Mouse (Mus musculus) embryonic facial prominence, embryonic 11.5 days (tissue): ENCODE results near the gene Npm3. TPM values are rescaled to one million over a fixed set of nuclear protein-coding genes. Genes with fewer than 3 reads are reported as not detected.

Experiments
- ATAC-seq: fragments of 200-750 bp; cut with Nextera tagmentation; replicated peaks from 2 replicates; pipeline ENCODE4 v1.8.0; 2017; ENCODE audit warnings: low read depth; ENCODE audit not compliant: insufficient number of reproducible peaks, low FRiP score, low TSS enrichment
- DNase-seq: peaks from one replicate; pipeline ENCODE4 v3.0.0-alpha.2; 2015; ENCODE audit warnings: low spot score
- H3K27ac ChIP-seq: fragments of 300-500 bp; sonication (generic); replicated peaks from 2 replicates; pipeline ENCODE4 v1.5.1; 2014; ENCODE audit warnings: mild to moderate bottlenecking, low read depth, low read length, control low read depth
- H3K27me3 ChIP-seq: fragments of 300-500 bp; sonication (generic); 2 replicates; pipeline ENCODE4 v1.6.1; 2014; ENCODE audit warnings: mild to moderate bottlenecking, low read length, moderate library complexity, mixed read lengths; ENCODE audit not compliant: control insufficient read depth, insufficient read depth
- H3K36me3 ChIP-seq: fragments of 300-500 bp; sonication (generic); replicated peaks from 2 replicates; pipeline ENCODE4 v1.6.1; 2014; ENCODE audit warnings: low read depth, mild to moderate bottlenecking, low read length, moderate library complexity, mixed read lengths; ENCODE audit not compliant: control insufficient read depth, insufficient read depth
- H3K4me1 ChIP-seq: fragments of 300-500 bp; sonication (generic); 2 replicates; pipeline ENCODE4 v1.6.1; 2014; ENCODE audit warnings: low read length, mixed read lengths; ENCODE audit not compliant: control insufficient read depth, insufficient read depth
- H3K4me2 ChIP-seq: fragments of 300-500 bp; sonication (generic); 2 replicates; pipeline ENCODE4 v1.6.1; 2014; ENCODE audit warnings: low read depth, mild to moderate bottlenecking, control low read depth, low read length, moderate library complexity
- H3K4me3 ChIP-seq: fragments of 300-500 bp; sonication (generic); 2 replicates; pipeline ENCODE4 v1.5.1; 2014; ENCODE audit warnings: low read depth, low read length, control low read depth
- H3K9ac ChIP-seq: fragments of 300-500 bp; sonication (generic); replicated peaks from 2 replicates; pipeline ENCODE4 v1.6.1; 2014; ENCODE audit warnings: mild to moderate bottlenecking, control low read depth, low read length
- H3K9me3 ChIP-seq: fragments of 300-500 bp; sonication (generic); replicated peaks from 2 replicates; pipeline ENCODE4 v1.6.1; 2016; ENCODE audit warnings: mild to moderate bottlenecking, low read length, inconsistent platforms, mixed read lengths; ENCODE audit not compliant: control insufficient read depth
- WGBS: fragments of 180-500 bp; shearing (Covaris S2); extraction: QIAGEN DNeasy Blood & Tissue Kit; methylation state at CpG from one replicate; pipeline ENCODE4 v1.1.7; 2014; 5-methylcytosine and 5-hydroxymethylcytosine counted together
- polyA plus RNA-seq: library from polyadenylated mRNA; unstranded; fragments of >200 nt; fragmentation: Nextera tagmentation; extraction: Ambion mirVana; gene quantifications from 2 replicates; pipeline ENCODE4 v1.2.1, GENCODE M21; 2014

The Npm3 gene
- polyA plus RNA-seq, 1 experiment from 2014 or later, result 15.2 TPM

DNA sequence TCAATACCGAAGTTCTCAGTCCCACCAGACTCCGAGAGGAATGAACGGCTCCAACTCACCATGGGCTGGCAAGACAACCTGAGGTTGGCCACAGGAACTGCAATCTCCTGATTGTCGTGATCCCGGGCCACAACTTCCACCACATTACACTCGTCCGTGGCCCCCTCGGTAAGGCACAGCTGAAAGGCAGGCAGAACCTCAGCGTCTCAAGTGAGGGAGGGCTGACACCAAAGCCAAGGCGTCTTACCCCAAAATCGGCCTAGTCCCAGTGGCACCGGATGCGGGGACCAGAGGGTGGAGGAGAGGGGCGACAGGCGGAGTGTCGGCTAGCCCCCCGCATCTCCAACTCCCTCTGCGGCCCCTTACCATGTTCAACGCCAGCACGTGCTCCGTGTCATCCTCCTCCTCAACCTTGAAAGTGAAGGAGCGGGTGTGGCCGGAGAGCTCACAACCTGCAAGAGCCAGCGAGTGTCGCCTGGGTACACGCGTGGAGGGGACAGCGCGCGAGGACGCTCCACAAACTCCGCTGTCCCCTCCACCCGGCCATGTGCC, 624 bp downstream of the Npm3 start:
- no peak overlapping the region for H3K27ac ChIP-seq
- 4% methylated on average over 31 of the region's 33 CpGs for WGBS
- ATAC-seq, result peak; percentile 20

DNA sequence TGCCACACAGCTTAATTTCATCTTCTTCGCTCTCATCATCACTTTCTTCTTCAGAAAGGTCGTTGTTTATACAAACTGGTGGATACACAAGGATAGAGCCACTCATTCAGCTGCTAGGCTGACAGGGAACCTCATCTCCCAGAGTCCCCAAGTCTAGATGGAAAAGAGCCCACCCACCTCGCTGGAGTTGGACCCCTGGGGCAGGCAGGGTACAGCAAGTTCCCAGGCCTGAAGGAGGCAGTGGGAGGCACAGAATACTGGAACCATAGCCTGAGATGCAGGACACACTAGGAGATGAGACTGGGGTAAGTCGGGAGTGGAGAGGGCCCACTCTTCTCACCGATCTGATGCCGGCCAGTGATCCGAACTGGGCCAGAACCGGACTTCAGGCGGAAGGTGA, 1.2 kb downstream of the Npm3 start:
- H3K9ac ChIP-seq, result peak overlapping the region; percentile 82
- H3K9me3 ChIP-seq, result no peaks in the 10 kb centered on the region
- peak overlapping the region; percentile 91 for H3K4me2 ChIP-seq
- no peak for ATAC-seq
- H3K27ac ChIP-seq, result no peak overlapping the region
- peaks cover 28% of the 10 kb centered on the region for H3K27me3 ChIP-seq
- H3K36me3 ChIP-seq, result no peaks in the 10 kb centered on the region; the same call in 1 of the 2 replicates
- no peak for DNase-seq
- WGBS, result 62% methylated on average over 9 of the region's 9 CpGs
- peaks cover 5% of the 10 kb centered on the region; the same call in 1 of the 2 replicates for H3K4me1 ChIP-seq
- H3K4me3 ChIP-seq, result peak overlapping the region; percentile 91

More for the DNA sequence above, 624 bp downstream of the Npm3 start:
- H3K9ac ChIP-seq, result peak overlapping the region; percentile 82
- peaks cover 5% of the 10 kb centered on the region; the same call in 1 of the 2 replicates for H3K4me1 ChIP-seq
- H3K9me3 ChIP-seq, result no peaks in the 10 kb centered on the region
- peak overlapping the region; percentile 91 for H3K4me3 ChIP-seq
- peak overlapping the region; percentile 91 for H3K4me2 ChIP-seq
- H3K27me3 ChIP-seq, result peaks cover 22% of the 10 kb centered on the region
- H3K36me3 ChIP-seq, result no peaks in the 10 kb centered on the region; the same call in none of the 2 replicates
- DNase-seq, result no peak

- H3K4me3 ChIP-seq, result no peak overlapping the region
- 30% methylated on average over 11 of the region's 11 CpGs for WGBS
- DNase-seq (peak; percentile 89), ATAC-seq (no peak)
- H3K9ac ChIP-seq, result no peak overlapping the region
- H3K4me1 ChIP-seq, result peaks cover 13% of the 10 kb centered on the region
- H3K4me2 ChIP-seq, result peak overlapping the region; percentile 13; the same call in 1 of the 2 replicates
- no peaks in the 10 kb centered on the region; the same call in 1 of the 2 replicates for H3K36me3 ChIP-seq
- no peak overlapping the region for H3K27ac ChIP-seq
- peaks cover 38% of the 10 kb centered on the region for H3K27me3 ChIP-seq
- H3K9me3 ChIP-seq, result no peaks in the 10 kb centered on the region
Observed at GRCm38 (mm10) chr19:45747028-45747867, 2.1 kb downstream of the Npm3 start.

- Histone ChIP-seq H3K27me3 (peaks cover 46% of the 10 kb centered on the region), H3K4me1 (peaks cover 14% of the 10 kb centered on the region), H3K4me2 (no peak overlapping the region), H3K27ac (no peak overlapping the region), H3K4me3 (no peak overlapping the region), H3K9me3 (no peaks in the 10 kb centered on the region), H3K9ac (no peak overlapping the region), H3K36me3 (no peaks in the 10 kb centered on the region; the same call in 1 of the 2 replicates)
- ATAC-seq, result 0 out of 2 replicates have a peak, but pooled peaks have one; percentile 18
- peak; percentile 84 for DNase-seq
- 8% methylated on average over 29 of the region's 29 CpGs for WGBS
Observed at GRCm38 (mm10) chr19:45746153-45747020, 3.0 kb downstream of the Npm3 start.

- Histone ChIP-seq H3K27ac (no peak overlapping the region), H3K36me3 (no peaks in the 10 kb centered on the region; the same call in 1 of the 2 replicates), H3K9me3 (no peaks in the 10 kb centered on the region), H3K9ac (no peak overlapping the region; the same call in 1 of the 2 replicates), H3K4me1 (peaks cover 14% of the 10 kb centered on the region), H3K4me2 (no peak overlapping the region), H3K4me3 (no peak overlapping the region), H3K27me3 (peaks cover 54% of the 10 kb centered on the region)
- ATAC-seq, result no peak
- DNase-seq, result peak; percentile 13
- 2% methylated on average over 32 of the region's 32 CpGs for WGBS
Observed at GRCm38 (mm10) chr19:45745344-45746152, 3.8 kb downstream of the Npm3 start.

DNA sequence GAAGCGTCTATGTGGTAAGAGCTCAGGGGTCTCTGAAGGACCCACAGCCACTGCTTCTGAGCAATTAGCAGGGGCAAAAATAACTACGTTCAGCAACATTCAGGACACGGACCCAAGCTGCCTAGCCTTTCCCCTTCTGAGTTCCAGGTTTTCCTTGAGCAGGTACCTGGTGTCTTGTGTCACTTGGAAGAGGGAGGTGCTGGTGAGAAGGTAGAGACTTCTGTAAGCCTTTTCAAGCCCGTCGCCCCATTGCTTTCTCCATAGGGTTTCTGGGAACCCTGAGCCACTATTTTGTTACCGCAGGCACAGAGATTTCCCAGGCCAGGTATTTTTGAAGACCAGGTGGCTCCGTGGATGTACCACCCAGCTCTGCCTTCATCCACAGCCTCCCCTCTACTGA, 5.8 kb downstream of the Npm3 start:
- no peaks in the 10 kb centered on the region for H3K9me3 ChIP-seq
- no peak overlapping the region for H3K9ac ChIP-seq
- H3K36me3 ChIP-seq, result no peaks in the 10 kb centered on the region
- WGBS, result 10% methylated on average over 7 of the region's 7 CpGs
- no peak overlapping the region for H3K27ac ChIP-seq
- DNase-seq (no peak), ATAC-seq (no peak)
- H3K4me3 ChIP-seq, result no peak overlapping the region
- peaks cover 69% of the 10 kb centered on the region for H3K27me3 ChIP-seq
- H3K4me1 ChIP-seq, result peaks cover 14% of the 10 kb centered on the region
- H3K4me2 ChIP-seq, result no peak overlapping the region

DNA sequence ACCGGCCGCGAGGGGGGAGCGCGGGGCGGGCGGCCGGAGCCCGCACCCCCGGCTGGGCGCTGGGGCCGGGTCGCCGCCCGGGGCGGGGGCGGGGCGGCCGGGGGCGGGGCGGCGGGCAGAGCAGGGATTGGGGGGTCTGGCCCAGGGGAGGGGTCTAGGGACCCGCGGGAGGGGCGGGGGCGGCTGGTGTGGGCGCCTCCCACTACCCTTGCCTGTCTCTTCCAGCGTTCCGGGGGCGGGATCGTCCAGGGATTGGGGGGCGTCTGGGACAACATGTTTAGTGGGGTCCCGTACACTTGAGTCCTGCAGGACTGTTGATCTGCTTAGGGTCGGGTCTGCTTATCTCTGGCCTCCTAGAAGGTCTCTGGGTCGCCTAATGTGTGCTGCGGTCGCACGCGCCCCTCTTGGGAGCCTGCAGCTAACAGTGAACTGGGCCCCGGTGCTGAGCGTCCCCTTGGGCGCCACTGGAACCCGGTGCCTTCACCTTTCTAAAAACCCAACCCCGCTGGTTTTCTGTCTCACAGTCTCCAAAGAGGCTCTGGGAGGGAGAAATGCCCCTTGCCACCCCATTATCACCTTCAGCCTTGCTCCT, 6.3 kb downstream of the Npm3 start:
- H3K27me3 ChIP-seq, result peaks cover 75% of the 10 kb centered on the region
- peak overlapping the region; percentile 37 for H3K4me3 ChIP-seq
- H3K27ac ChIP-seq, result no peak overlapping the region
- under 1% methylated on average over 13 of the region's 44 CpGs for WGBS
- H3K9me3 ChIP-seq, result no peaks in the 10 kb centered on the region
- no peaks in the 10 kb centered on the region for H3K36me3 ChIP-seq
- peaks cover 14% of the 10 kb centered on the region for H3K4me1 ChIP-seq
- 0 out of 2 replicates have a peak overlapping the region, but pooled peaks have one; percentile 37 for H3K9ac ChIP-seq
- H3K4me2 ChIP-seq, result peak overlapping the region; percentile 90
- no peak for ATAC-seq
- DNase-seq, result peak; percentile 8
